In the genomic region with DNA sequence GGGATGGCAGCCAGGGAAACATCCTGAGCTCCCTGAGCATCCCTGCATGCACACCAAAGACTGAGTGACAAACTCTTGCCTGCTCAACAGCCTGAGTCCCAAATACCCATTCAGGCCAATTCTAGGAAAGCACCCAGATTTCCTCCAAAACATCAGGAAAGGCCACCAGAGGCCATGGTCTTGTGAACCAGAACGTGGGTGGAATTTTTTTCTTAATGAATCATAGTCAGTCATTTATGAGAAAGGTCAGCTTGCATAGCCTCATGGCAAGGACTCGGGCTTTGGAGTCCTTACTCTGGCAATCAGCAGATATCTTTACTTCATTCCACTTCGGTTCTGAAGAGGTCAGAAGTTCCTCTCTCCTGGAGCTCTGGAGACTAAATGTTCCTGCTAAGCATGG, we compare ENCODE assay signal across 33 mouse cellular contexts. TPM values are rescaled to one million over a fixed set of nuclear protein-coding genes. Genes with fewer than 3 reads are reported as not detected.
DNase-seq lines count a peak whose midpoint lies in the region; ATAC-seq and TF ChIP-seq lines count a peak whose summit lies in the region.
"Had no signal": no experiment of that assay in that cellular context is flagged by ENCODE, and none has a peak within 500 bp of the region (broad histone marks: within the 10 kb centered on the region; RNA-seq: fewer than 3 reads in every experiment).

No protein-coding gene starts in this region.

- TF ChIP-seq CTCF in liver, postnatal 0 days (IDR thresholded peaks at IDR 0.05; ENCODE audit: low read depth), result no peak

- no peak overlapping the region for H3K9ac ChIP-seq in liver, postnatal 0 days (replicated peaks)
- H3K9ac ChIP-seq: forebrain, embryonic 15.5 days; limb, embryonic 12.5 days; liver, embryonic 15.5 days; neural tube, embryonic 12.5 days had no signal

- no peak overlapping the region for H3K27ac ChIP-seq in liver, postnatal 0 days (ENCODE audit: low read depth)
- H3K27ac ChIP-seq: forebrain, embryonic 15.5 days; gastrocnemius, adult 2 months; heart, embryonic 10.5 days; hindbrain, embryonic 10.5 days; limb, embryonic 12.5 days; liver, embryonic 15.5 days; neural tube, embryonic 12.5 days had no signal

- no peak for ATAC-seq in liver, postnatal 0 days
- ATAC-seq: forebrain, embryonic 15.5 days; hindbrain, embryonic 16.5 days; midbrain, embryonic 16.5 days had no signal

- 50% methylated on average over 3 of the region's 3 CpGs for WGBS in liver, postnatal 0 days (ENCODE audit: insufficient replicate concordance)

- DNase-seq in heart, adult 11 months, result peak; percentile 94
- no peak for DNase-seq in heart, postnatal 4 days
- DNase-seq in kidney, postnatal 14 days, result peak; percentile 13
- DNase-seq in kidney, adult 11 months, result no peak
- DNase-seq in adrenal gland, postnatal 14 days, result peak; percentile 24
- DNase-seq in skeletal muscle tissue, adult 2 months (ENCODE audit: low read depth, low spot score), result peak; percentile 67
- DNase-seq in liver, postnatal 0 days, result no peak
- no peak for DNase-seq in spleen, adult 18-20 months
- DNase-seq: cerebellum, adult 11 months; cerebellum, adult 9-11 months; gastrocnemius, adult 2 months; gastrocnemius, postnatal 36 days; kidney, adult 8-10 months; kidney, postnatal 10 days; layer of hippocampus, adult 9-11 months; lung, postnatal 36 days; right cerebral cortex, adult 18-20 months; thymus, adult 2 months; thymus, postnatal 36 days had no signal

- TF ChIP-seq EP300 in liver, postnatal 0 days (IDR thresholded peaks at IDR 0.05; ENCODE audit: low read depth), result no peak

- H3K4me2 ChIP-seq in liver, postnatal 0 days (ENCODE audit: low read depth, low read length), result no peak overlapping the region
- H3K4me2 ChIP-seq: forebrain, embryonic 15.5 days; limb, embryonic 12.5 days; liver, embryonic 15.5 days; midbrain, embryonic 11.5 days; neural tube, embryonic 12.5 days had no signal

- no peaks in the 10 kb centered on the region for H3K4me1 ChIP-seq in liver, postnatal 0 days (ENCODE audit: insufficient read depth)
- H3K4me1 ChIP-seq: forebrain, embryonic 15.5 days; heart, embryonic 10.5 days; hindbrain, embryonic 10.5 days; limb, embryonic 12.5 days; liver, embryonic 15.5 days; neural tube, embryonic 12.5 days had no signal

- no peaks in the 10 kb centered on the region for H3K9me3 ChIP-seq in liver, postnatal 0 days (ENCODE audit: low read length)
- H3K9me3 ChIP-seq: forebrain, embryonic 15.5 days; heart, embryonic 10.5 days; hindbrain, embryonic 10.5 days; limb, embryonic 12.5 days; liver, embryonic 15.5 days; neural tube, embryonic 12.5 days had no signal

- no peak overlapping the region for H3K4me3 ChIP-seq in liver, postnatal 0 days (ENCODE audit: low read depth, low read length)
- H3K4me3 ChIP-seq: forebrain, embryonic 15.5 days; gastrocnemius, adult 2 months; heart, embryonic 10.5 days; hindbrain, embryonic 10.5 days; limb, embryonic 12.5 days; liver, embryonic 15.5 days; myocyte; neural tube, embryonic 12.5 days had no signal

- H3K27me3 ChIP-seq in liver, postnatal 0 days (ENCODE audit: insufficient read depth, low read length), result no peaks in the 10 kb centered on the region
- H3K27me3 ChIP-seq: forebrain, embryonic 15.5 days; limb, embryonic 12.5 days; liver, embryonic 15.5 days; neural tube, embryonic 12.5 days had no signal

- H3K36me3 ChIP-seq in liver, postnatal 0 days (replicated peaks; ENCODE audit: insufficient read depth, low read length), result no peaks in the 10 kb centered on the region
- H3K36me3 ChIP-seq: forebrain, embryonic 15.5 days; heart, embryonic 10.5 days; hindbrain, embryonic 10.5 days; limb, embryonic 12.5 days; liver, embryonic 15.5 days; neural tube, embryonic 12.5 days had no signal

RNA-seq across cellular contexts. Expression of a gene that starts 52.9 kb away (rescaled TPM):
- total RNA-seq in heart, postnatal 4 days (2021), result not detected
- 0.11 TPM in 2 replicates for total RNA-seq in adrenal gland, postnatal 14 days (2021)
- polyA plus RNA-seq in liver, postnatal 0 days (2015; fragmentation: Nextera tagmentation; extraction: Ambion mirVana), result not detected in 2 replicates
- total RNA-seq: gastrocnemius, adult 2 months; gastrocnemius, postnatal 36 days; liver, adult 2 months; MEL had no signal
- polyA plus RNA-seq: heart, postnatal 0 days; intestine, embryonic 14.5 days; liver, adult 2 months; liver, embryonic 15.5 days; myocyte; thymus, adult 2 months had no signal

Comparison
In these comparisons a context has a peak if more than half of its experiments do, and no peak if none do; other contexts are left out.
1. DNase-seq: peak in heart, adult 11 months (single experiment), kidney, postnatal 14 days (single experiment), adrenal gland, postnatal 14 days (single experiment) and skeletal muscle tissue, adult 2 months (single experiment); none in heart, postnatal 4 days (single experiment), kidney, adult 11 months (single experiment), liver, postnatal 0 days (single experiment) and spleen, adult 18-20 months (0 of 2).